Mouse (Mus musculus): Measurements from ENCODE around the gene Nfe2l2. TPM values are rescaled to one million over a fixed set of nuclear protein-coding genes. Genes with fewer than 3 reads are reported as not detected.
"Not testable (repeated sequence)": the region's sequence is repeated elsewhere in the genome, so short reads cannot be mapped to it uniquely, and the experiment has no call there.

Nfe2l2 gene
- polyA plus RNA-seq, 1 experiment from 2014 or later, result 73.9 TPM

DNA sequence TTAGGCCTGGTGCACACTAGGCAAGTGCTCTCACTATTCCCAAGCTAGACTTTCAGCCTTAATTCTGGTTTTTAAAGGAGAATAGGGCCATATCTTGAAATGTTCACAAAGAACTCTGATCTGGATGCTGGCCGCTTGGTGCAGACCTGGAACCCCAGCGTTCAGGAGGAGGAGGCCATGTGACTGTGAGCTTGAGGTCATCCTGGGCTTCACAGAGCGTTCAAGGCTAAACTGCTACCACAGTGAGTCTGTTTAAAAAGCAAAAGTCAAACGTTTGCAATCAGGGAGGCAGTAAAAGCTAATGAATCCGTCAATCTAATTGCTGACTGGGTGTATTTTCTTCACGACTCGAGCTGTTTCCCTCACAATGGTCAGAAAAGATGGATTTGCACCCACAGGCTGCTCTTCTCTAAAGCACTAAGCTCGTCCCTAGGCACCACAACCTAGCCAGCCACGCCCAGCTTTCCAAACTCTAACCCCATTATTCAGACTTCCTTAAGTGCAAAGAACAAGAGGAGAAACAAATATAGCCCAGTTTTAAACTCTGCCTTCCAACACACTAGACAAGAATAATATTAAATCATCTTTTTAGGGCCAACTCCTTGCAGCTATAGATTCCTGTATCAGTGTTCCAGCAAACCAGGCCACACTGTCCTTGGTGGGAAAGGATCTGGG is 8.6 kb downstream of the Nfe2l2 start:
- H3K9ac ChIP-seq, result no peak overlapping the region
- no peaks in the 10 kb centered on the region for H3K27me3 ChIP-seq (ENCODE audit: insufficient read depth, low read length)
- H3K4me2 ChIP-seq, result no peak overlapping the region
- 0 out of 2 replicates have a peak, but pooled peaks cover 8% of the 10 kb centered on the region for H3K4me1 ChIP-seq (ENCODE audit: insufficient read depth)
- 53% methylated on average over 9 of the region's 9 CpGs for WGBS
- no peak for TF ChIP-seq CTCF (IDR thresholded peaks at IDR 0.05; ENCODE audit: low read depth)
- H3K36me3 ChIP-seq (ENCODE audit: insufficient read depth), result peaks cover 4% of the 10 kb centered on the region
- H3K27ac ChIP-seq (ENCODE audit: low read depth), result no peak overlapping the region
- H3K4me3 ChIP-seq (ENCODE audit: low read depth, low read length), result no peak overlapping the region
- no peak for ATAC-seq (ENCODE audit: insufficient read depth)
- H3K9me3 ChIP-seq (ENCODE audit: low read depth, low read length), result no peaks in the 10 kb centered on the region
- no peak for DNase-seq

DNA sequence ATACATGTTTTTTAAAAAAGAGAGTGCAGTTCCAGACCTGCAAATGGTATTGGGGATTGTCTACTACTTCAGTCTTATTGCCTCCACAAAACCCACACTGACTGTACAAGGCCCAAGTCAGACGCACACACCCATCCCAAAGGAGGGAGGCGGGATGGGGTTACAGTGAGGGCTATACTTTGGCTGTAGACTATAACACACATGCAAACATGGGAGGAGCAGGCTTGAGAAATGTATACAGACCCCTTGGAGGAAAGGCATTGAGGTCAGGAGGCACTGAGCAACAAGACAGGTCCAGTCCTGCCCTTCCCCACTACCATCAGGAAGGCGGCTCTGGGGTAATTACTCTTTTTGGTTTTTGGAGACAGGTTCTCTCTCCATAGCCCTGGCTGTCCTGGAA is 9.5 kb downstream of the Nfe2l2 start:
- H3K4me1 ChIP-seq (ENCODE audit: insufficient read depth); ATAC-seq (ENCODE audit: insufficient read depth); H3K4me2 ChIP-seq; H3K27ac ChIP-seq (ENCODE audit: low read depth); DNase-seq; H3K27me3 ChIP-seq (ENCODE audit: insufficient read depth, low read length); H3K9me3 ChIP-seq (ENCODE audit: low read depth, low read length); H3K36me3 ChIP-seq (ENCODE audit: insufficient read depth); H3K4me3 ChIP-seq (ENCODE audit: low read depth, low read length); H3K9ac ChIP-seq: not testable (repeated sequence)
- 82% methylated on average over 3 of the region's 3 CpGs for WGBS

DNA sequence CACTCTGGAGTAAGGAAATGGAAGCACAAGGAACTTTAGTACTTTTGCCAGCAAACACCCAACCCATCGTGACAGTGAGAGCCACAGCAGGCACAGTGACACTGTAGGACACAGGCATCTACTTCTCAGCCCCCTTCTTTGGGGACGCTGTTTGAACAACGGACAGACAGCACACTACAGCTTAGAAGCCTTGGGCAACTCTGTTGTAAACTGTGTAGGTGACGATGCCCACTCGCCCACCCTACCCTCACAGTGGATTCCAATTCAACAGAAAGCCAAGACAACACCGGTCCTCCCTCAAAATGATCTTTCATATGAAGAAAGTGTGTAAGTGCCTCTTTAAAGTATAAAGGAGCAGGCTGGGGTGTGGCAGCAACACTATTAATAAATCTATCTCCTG is 12.1 kb downstream of the Nfe2l2 start:
- Histone ChIP-seq H3K4me1 (ENCODE audit: insufficient read depth) (0 out of 2 replicates have a peak, but pooled peaks cover 7% of the 10 kb centered on the region), H3K27ac (ENCODE audit: low read depth) (no peak overlapping the region), H3K4me2 (no peak overlapping the region), H3K36me3 (ENCODE audit: insufficient read depth) (no peaks in the 10 kb centered on the region; the same call in 1 of the 2 replicates), H3K4me3 (ENCODE audit: low read depth, low read length) (no peak overlapping the region), H3K9me3 (ENCODE audit: low read depth, low read length) (no peaks in the 10 kb centered on the region), H3K9ac (no peak overlapping the region), H3K27me3 (ENCODE audit: insufficient read depth, low read length) (no peaks in the 10 kb centered on the region)
- ATAC-seq (ENCODE audit: insufficient read depth) (no peak), DNase-seq (no peak)
- WGBS, result 84% methylated on average over 6 of the region's 6 CpGs
- TF ChIP-seq CTCF (IDR thresholded peaks at IDR 0.05; ENCODE audit: low read depth), result no peak

GRCm38 (mm10) chr2:75691316-75691715 is 13.1 kb downstream of the Nfe2l2 start:
- Histone ChIP-seq H3K4me1 (ENCODE audit: insufficient read depth) (no peaks in the 10 kb centered on the region), H3K4me3 (ENCODE audit: low read depth, low read length) (no peak overlapping the region), H3K4me2 (no peak overlapping the region), H3K27ac (ENCODE audit: low read depth) (no peak overlapping the region), H3K27me3 (ENCODE audit: insufficient read depth, low read length) (no peaks in the 10 kb centered on the region), H3K9ac (no peak overlapping the region), H3K36me3 (ENCODE audit: insufficient read depth) (no peaks in the 10 kb centered on the region; the same call in 1 of the 2 replicates), H3K9me3 (ENCODE audit: low read depth, low read length) (no peaks in the 10 kb centered on the region)
- no peak for ATAC-seq (ENCODE audit: insufficient read depth)
- no peak for DNase-seq
- 74% methylated on average over 8 of the region's 8 CpGs for WGBS
- TF ChIP-seq CTCF (IDR thresholded peaks at IDR 0.05; ENCODE audit: low read depth), result no peak

- 92% methylated on average over 4 of the region's 4 CpGs for WGBS
- H3K27me3 ChIP-seq (ENCODE audit: insufficient read depth, low read length), result no peaks in the 10 kb centered on the region
- H3K4me3 ChIP-seq (ENCODE audit: low read depth, low read length), result no peak overlapping the region
- no peaks in the 10 kb centered on the region; the same call in 1 of the 2 replicates for H3K36me3 ChIP-seq (ENCODE audit: insufficient read depth)
- no peaks in the 10 kb centered on the region for H3K4me1 ChIP-seq (ENCODE audit: insufficient read depth)
- H3K4me2 ChIP-seq, result no peak overlapping the region
- H3K9me3 ChIP-seq (ENCODE audit: low read depth, low read length), result no peaks in the 10 kb centered on the region
- no peak for TF ChIP-seq CTCF (IDR thresholded peaks at IDR 0.05; ENCODE audit: low read depth)
- ATAC-seq (ENCODE audit: insufficient read depth), result no peak
- no peak for DNase-seq
- H3K9ac ChIP-seq, result no peak overlapping the region
- H3K27ac ChIP-seq (ENCODE audit: low read depth), result no peak overlapping the region
Observed at GRCm38 (mm10) chr2:75690656-75691055, 13.8 kb downstream of the Nfe2l2 start.

DNA sequence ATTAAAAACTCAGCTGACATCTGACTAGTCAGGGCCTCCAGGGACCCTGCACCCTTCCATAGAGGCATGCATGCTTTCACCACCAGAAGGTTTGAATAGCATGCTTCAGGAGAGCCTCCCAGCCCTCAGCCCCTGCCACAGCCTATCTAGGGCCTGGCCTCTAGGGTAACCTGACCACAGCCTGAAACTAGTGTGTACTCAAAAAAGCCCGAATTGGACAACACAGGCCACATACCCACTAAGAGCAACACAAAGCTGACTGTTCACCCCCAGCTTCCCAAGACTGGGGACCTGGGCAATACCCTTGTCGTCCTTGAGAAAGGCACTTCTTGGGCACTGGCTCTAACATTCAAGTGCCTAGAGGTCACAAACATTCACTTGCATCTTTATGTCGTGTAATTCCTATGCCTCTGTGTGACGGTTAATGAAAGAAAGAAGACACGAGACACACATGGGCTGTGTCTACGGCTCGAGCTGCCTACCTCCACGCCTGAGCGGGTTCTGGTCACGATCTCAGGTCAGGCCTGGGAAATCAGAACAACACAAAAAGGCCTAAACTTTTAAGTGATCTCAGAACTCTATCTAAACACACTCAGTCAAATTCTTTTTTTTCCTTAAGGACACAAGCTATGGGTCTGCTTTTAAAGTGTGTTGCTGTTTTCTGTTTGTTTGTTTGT is 14.8 kb downstream of the Nfe2l2 start:
- Histone ChIP-seq H3K4me2 (no peak overlapping the region), H3K9me3 (ENCODE audit: low read depth, low read length) (no peaks in the 10 kb centered on the region), H3K9ac (no peak overlapping the region), H3K27me3 (ENCODE audit: insufficient read depth, low read length) (no peaks in the 10 kb centered on the region), H3K27ac (ENCODE audit: low read depth) (no peak overlapping the region), H3K36me3 (ENCODE audit: insufficient read depth) (no peaks in the 10 kb centered on the region; the same call in 1 of the 2 replicates), H3K4me3 (ENCODE audit: low read depth, low read length) (no peak overlapping the region), H3K4me1 (ENCODE audit: insufficient read depth) (no peaks in the 10 kb centered on the region)
- WGBS, result 81% methylated on average over 10 of the region's 10 CpGs
- ATAC-seq (ENCODE audit: insufficient read depth) (no peak), DNase-seq (no peak)
- no peak for TF ChIP-seq CTCF (IDR thresholded peaks at IDR 0.05; ENCODE audit: low read depth)

DNA sequence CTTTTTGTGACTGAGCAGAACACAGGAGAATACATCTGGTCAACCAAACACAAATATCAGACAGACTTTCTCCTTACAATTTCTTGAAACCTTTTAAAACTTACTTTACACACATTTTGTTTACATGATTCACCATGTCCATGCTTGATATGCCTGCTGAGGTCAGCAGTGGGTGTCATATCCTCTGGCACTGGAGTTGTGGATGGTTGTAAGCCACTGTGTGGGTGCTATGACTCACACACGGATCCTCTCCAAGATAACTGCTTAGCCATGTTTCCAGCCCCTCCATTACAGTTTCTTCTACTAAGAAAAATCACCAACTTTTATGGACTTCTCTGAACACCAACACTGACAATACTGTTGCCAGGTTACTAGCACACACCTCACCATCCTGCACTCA is 15.5 kb downstream of the Nfe2l2 start:
- Histone ChIP-seq H3K4me1 (ENCODE audit: insufficient read depth) (no peaks in the 10 kb centered on the region), H3K36me3 (ENCODE audit: insufficient read depth) (no peaks in the 10 kb centered on the region; the same call in 1 of the 2 replicates), H3K27ac (ENCODE audit: low read depth) (no peak overlapping the region; the same call in 1 of the 2 replicates), H3K27me3 (ENCODE audit: insufficient read depth, low read length) (no peaks in the 10 kb centered on the region), H3K9ac (no peak overlapping the region), H3K4me3 (ENCODE audit: low read depth, low read length) (no peak overlapping the region), H3K4me2 (no peak overlapping the region), H3K9me3 (ENCODE audit: low read depth, low read length) (no peaks in the 10 kb centered on the region)
- WGBS, result 82% methylated on average over 1 of the region's 1 CpGs
- DNase-seq, result no peak
- TF ChIP-seq CTCF (IDR thresholded peaks at IDR 0.05; ENCODE audit: low read depth), result no peak
- no peak for ATAC-seq (ENCODE audit: insufficient read depth)

All from lung, embryonic 14.5 days (tissue).